Comparison of ENCODE assay signal across 18 mouse cellular contexts in the genomic region with DNA sequence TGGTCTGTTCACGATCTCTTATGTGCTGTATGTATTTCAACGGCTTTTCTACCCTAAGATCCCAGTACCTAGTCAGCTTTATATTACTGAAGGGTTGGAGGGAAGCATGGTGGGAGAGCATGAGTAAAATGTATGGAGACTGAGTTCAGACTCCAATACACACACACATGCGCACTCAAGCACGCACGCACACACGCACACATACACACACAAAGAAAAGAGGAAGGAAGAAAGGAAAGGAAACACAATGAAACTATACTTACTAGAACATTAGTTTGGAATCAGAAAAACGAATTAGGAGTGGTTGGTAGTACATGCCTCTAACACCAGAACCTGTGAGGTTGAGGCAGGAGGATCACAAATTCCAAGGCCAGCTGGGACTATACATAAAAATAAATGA. TPM values are rescaled to one million over a fixed set of nuclear protein-coding genes. Genes with fewer than 3 reads are reported as not detected.
A peak's percentile ranks its signal among the peaks of the same experiment; 100 is the strongest.
DNase-seq lines count a peak whose midpoint lies in the region; ATAC-seq and TF ChIP-seq lines count a peak whose summit lies in the region.
"Had no signal": no experiment of that assay in that cellular context is flagged by ENCODE, and none has a peak within 500 bp of the region (broad histone marks: within the 10 kb centered on the region; RNA-seq: fewer than 3 reads in every experiment).

No protein-coding gene starts in this region.

- H3K79me2 ChIP-seq in MEL (ENCODE audit: control insufficient read depth, insufficient read depth, low read length, poor library complexity), result peaks cover 42% of the 10 kb centered on the region

- no peak for TF ChIP-seq EP300 in MEL (IDR thresholded peaks at IDR 0.05; ENCODE audit: low read depth in 1 of 2, low read length in 2 of 2)
- no peak for TF ChIP-seq EP300 in liver, embryonic 14.5 days (IDR thresholded peaks at IDR 0.05; ENCODE audit: low read depth)

- H3K4me2 ChIP-seq in liver, embryonic 14.5 days (ENCODE audit: low read depth), result peak overlapping the region; percentile 9
- H3K4me2 ChIP-seq in hindbrain, embryonic 16.5 days (ENCODE audit: low read length), result no peak overlapping the region
- H3K4me2 ChIP-seq: forebrain, embryonic 13.5 days; hindbrain, embryonic 15.5 days; limb, embryonic 15.5 days; midbrain, embryonic 12.5 days; neural tube, embryonic 15.5 days; stomach, embryonic 15.5 days had no signal

- H3K27me3 ChIP-seq in MEL (ENCODE audit: control insufficient read depth in 1 of 2, insufficient read depth in 2 of 2, low read length in 2 of 2), result no peaks in the 10 kb centered on the region
- H3K27me3 ChIP-seq in liver, embryonic 14.5 days (ENCODE audit: control insufficient read depth, insufficient read depth, low read length), result no peaks in the 10 kb centered on the region
- no peaks in the 10 kb centered on the region for H3K27me3 ChIP-seq in hindbrain, embryonic 16.5 days (replicated peaks; ENCODE audit: control insufficient read depth, insufficient read depth, low read length)
- H3K27me3 ChIP-seq: forebrain, embryonic 13.5 days; hindbrain, embryonic 15.5 days; limb, embryonic 15.5 days; midbrain, embryonic 12.5 days; neural tube, embryonic 15.5 days; stomach, embryonic 15.5 days had no signal

- H3K4me3 ChIP-seq in MEL (ENCODE audit: control insufficient read depth in 1 of 2, insufficient read depth in 1 of 2, low read depth in 2 of 2, low read length in 2 of 2), result no peak overlapping the region
- no peak overlapping the region for H3K4me3 ChIP-seq in liver, embryonic 14.5 days (ENCODE audit: insufficient read depth in 1 of 2, low read depth in 2 of 2, low read length in 2 of 2)
- H3K4me3 ChIP-seq in hindbrain, embryonic 16.5 days (ENCODE audit: low read length), result no peak overlapping the region
- H3K4me3 ChIP-seq: forebrain, embryonic 13.5 days; hindbrain, embryonic 15.5 days; limb, embryonic 15.5 days; midbrain, embryonic 12.5 days; neural tube, embryonic 15.5 days; stomach, embryonic 15.5 days had no signal

- peak; percentile 41 to 44 for DNase-seq in B cell, adult 2 months
- DNase-seq in MEL (ENCODE audit: low read depth, low spot score), result peak; percentile 43
- no peak for DNase-seq in liver, embryonic 14.5 days (ENCODE audit: low read depth in 3 of 3, low spot score in 3 of 3)
- no peak for DNase-seq in right cerebral cortex, postnatal 14 days
- no peak for DNase-seq in adrenal gland, adult (ENCODE audit: inconsistent age in 2 of 2, low spot score in 1 of 2)
- DNase-seq: cerebellum, adult 18-20 months; cerebellum, postnatal 14 days; gastrocnemius, postnatal 14 days; left cerebral cortex, postnatal 4 days; thymus, postnatal 25 days had no signal

- no peak for TF ChIP-seq POLR2A in MEL (IDR thresholded peaks at IDR 0.05; ENCODE audit: control insufficient read depth in 1 of 2, insufficient read depth in 1 of 2, low read depth in 1 of 2, low read length in 2 of 2, poor library complexity in 1 of 2)

- H3K36me3 ChIP-seq in MEL (ENCODE audit: control insufficient read depth in 1 of 2, insufficient read depth in 2 of 2, low read length in 2 of 2), result peaks cover 2 to 55% of the 10 kb centered on the region in 2 experiments; a peak in 2 of 4 replicates
- no peaks in the 10 kb centered on the region; the same call in 1 of the 2 replicates for H3K36me3 ChIP-seq in liver, embryonic 14.5 days (replicated peaks; ENCODE audit: control insufficient read depth, insufficient read depth, low read depth)
- H3K36me3 ChIP-seq in hindbrain, embryonic 16.5 days (ENCODE audit: control insufficient read depth, insufficient read depth, low read length), result no peaks in the 10 kb centered on the region
- H3K36me3 ChIP-seq: hindbrain, embryonic 15.5 days; limb, embryonic 15.5 days; midbrain, embryonic 12.5 days; neural tube, embryonic 15.5 days; stomach, embryonic 15.5 days had no signal

- ATAC-seq in liver, embryonic 14.5 days (ENCODE audit: insufficient read depth), result no peak
- peak; percentile 44; the same call in 1 of the 2 replicates for ATAC-seq in neutrophil, adult 5-6 weeks (ENCODE audit: extremely low read depth, insufficient number of reproducible peaks, low FRiP score, poor library complexity, severe bottlenecking)
- ATAC-seq in hindbrain, embryonic 16.5 days, result no peak
- ATAC-seq: forebrain, embryonic 13.5 days had no signal

- TF ChIP-seq CTCF in MEL (IDR thresholded peaks at IDR 0.05 in 2 of 3, conservative IDR thresholded peaks at IDR 0.05 in 1 of 3; ENCODE audit: control insufficient read depth in 1 of 3, insufficient read depth in 1 of 3, low read depth in 2 of 3, low read length in 3 of 3, poor library complexity in 1 of 3, severe bottlenecking in 1 of 3), result no peak
- no peak for TF ChIP-seq CTCF in liver, embryonic 14.5 days (IDR thresholded peaks at IDR 0.05; ENCODE audit: low read depth)

- TF ChIP-seq RAD21 in MEL (IDR thresholded peaks at IDR 0.05; ENCODE audit: low read depth, low read length), result no peak

- H3K4me1 ChIP-seq in MEL (ENCODE audit: control insufficient read depth in 1 of 2, insufficient read depth in 2 of 2, low read length in 2 of 2), result peaks cover 24 to 36% of the 10 kb centered on the region in 2 experiments
- H3K4me1 ChIP-seq in liver, embryonic 14.5 days (replicated peaks; ENCODE audit: control insufficient read depth in 2 of 2, insufficient read depth in 2 of 2, low read length in 1 of 2), result peaks cover 58 to 60% of the 10 kb centered on the region in 2 experiments
- no peaks in the 10 kb centered on the region; the same call in 1 of the 2 replicates for H3K4me1 ChIP-seq in hindbrain, embryonic 16.5 days (ENCODE audit: control insufficient read depth, insufficient read depth, low read depth, low read length)

- no peak overlapping the region for H3K27ac ChIP-seq in MEL (ENCODE audit: control insufficient read depth, low read depth, low read length)
- H3K27ac ChIP-seq in liver, embryonic 14.5 days, result peak overlapping the region; percentile 36; the same call in 1 of the 2 replicates
- H3K27ac ChIP-seq in hindbrain, embryonic 16.5 days (ENCODE audit: low read depth, low read length), result no peak overlapping the region
- H3K27ac ChIP-seq: forebrain, embryonic 13.5 days; hindbrain, embryonic 15.5 days; limb, embryonic 15.5 days; midbrain, embryonic 12.5 days; neural tube, embryonic 15.5 days; stomach, embryonic 15.5 days had no signal

- WGBS in liver, embryonic 14.5 days (ENCODE audit: insufficient replicate concordance), result 54% methylated on average over 7 of the region's 7 CpGs
- 92% methylated on average over 7 of the region's 7 CpGs for WGBS in hindbrain, embryonic 16.5 days

- no peak overlapping the region for H3K9ac ChIP-seq in MEL (ENCODE audit: control insufficient read depth, low read depth, low read length, poor library complexity, severe bottlenecking)
- 0 out of 2 replicates have a peak overlapping the region, but pooled peaks have one; percentile 11 for H3K9ac ChIP-seq in liver, embryonic 14.5 days (replicated peaks)
- H3K9ac ChIP-seq in hindbrain, embryonic 16.5 days (ENCODE audit: low read depth, low read length), result no peak overlapping the region
- H3K9ac ChIP-seq: forebrain, embryonic 13.5 days; hindbrain, embryonic 15.5 days; limb, embryonic 15.5 days; midbrain, embryonic 12.5 days; neural tube, embryonic 15.5 days; stomach, embryonic 15.5 days had no signal

- no peaks in the 10 kb centered on the region for H3K9me3 ChIP-seq in MEL (replicated peaks; ENCODE audit: insufficient read depth, low read length)
- no peaks in the 10 kb centered on the region for H3K9me3 ChIP-seq in liver, embryonic 14.5 days (ENCODE audit: control insufficient read depth, low read length)
- H3K9me3 ChIP-seq in hindbrain, embryonic 16.5 days (ENCODE audit: control insufficient read depth, low read length), result no peaks in the 10 kb centered on the region
- H3K9me3 ChIP-seq: forebrain, embryonic 13.5 days; hindbrain, embryonic 15.5 days; limb, embryonic 15.5 days; midbrain, embryonic 12.5 days; neural tube, embryonic 15.5 days; stomach, embryonic 15.5 days had no signal

TF ChIP-seq in MEL, 35 proteins besides CTCF, POLR2A, EP300 and RAD21:
- TF ChIP-seq NELFE (IDR thresholded peaks at IDR 0.05; ENCODE audit: low read depth, low read length) (no peak), MYC (IDR thresholded peaks at IDR 0.05; ENCODE audit: low read depth, low read length) (no peak), CHD1 (IDR thresholded peaks at IDR 0.05; ENCODE audit: low read depth, low read length) (no peak), MAZ (IDR thresholded peaks at IDR 0.05; ENCODE audit: low read depth, low read length) (no peak), GATA1 (IDR thresholded peaks at IDR 0.05; ENCODE audit: low read depth, low read length) (no peak), UBTF (IDR thresholded peaks at IDR 0.05; ENCODE audit: borderline replicate concordance, insufficient read depth, low read depth, low read length) (no peak), ETS1 (IDR thresholded peaks at IDR 0.05; ENCODE audit: low read depth, low read length) (no peak), TAL1 (IDR thresholded peaks at IDR 0.05; ENCODE audit: low read length) (no peak), JUND (IDR thresholded peaks at IDR 0.05; ENCODE audit: low read depth, low read length) (no peak), NRF1 (IDR thresholded peaks at IDR 0.05; ENCODE audit: insufficient read depth, low read depth, low read length, poor library complexity, severe bottlenecking) (no peak), ZNF384 (IDR thresholded peaks at IDR 0.05; ENCODE audit: low read depth, low read length) (no peak), TCF12 (IDR thresholded peaks at IDR 0.05; ENCODE audit: low read depth, low read length) (no peak), ELF1 (IDR thresholded peaks at IDR 0.05; ENCODE audit: low read depth, low read length) (no peak), POLR2AphosphoS2 (IDR thresholded peaks at IDR 0.05; ENCODE audit: low read length) (no peak), MAFK (IDR thresholded peaks at IDR 0.05; ENCODE audit: borderline replicate concordance, low read depth, low read length) (no peak), USF2 (IDR thresholded peaks at IDR 0.05; ENCODE audit: borderline replicate concordance in 1 of 2, insufficient read depth in 1 of 2, low read depth in 1 of 2, low read length in 2 of 2) (no peak), ZKSCAN1 (IDR thresholded peaks at IDR 0.05; ENCODE audit: low read depth, low read length) (no peak)

RNA-seq across cellular contexts. Expression of a gene that starts 29.7 kb away (rescaled TPM):
- total RNA-seq in MEL (2012; rRNA removed), result 11.4 and 12.7 TPM in 2 replicates
- 100 to 1,000 TPM in 1 of 2 experiments, 10 to 100 TPM in 1; 48.8 to 196 TPM for polyA plus RNA-seq in MEL (2012; ENCODE audit: insufficient read depth in 1 of 2, insufficient read length in 2 of 2, low read depth in 1 of 2, low replicate concordance in 2 of 2, missing spikeins in 1 of 2)
- polyA plus RNA-seq in liver, embryonic 14.5 days (2012; rRNA removed), result 13.6 and 14.9 TPM in 2 replicates
- polyA plus RNA-seq in liver, embryonic 14.5 days (2014; fragmentation: Nextera tagmentation; extraction: Ambion mirVana), result 10.6 and 11.2 TPM in 2 replicates
- total RNA-seq in neutrophil, adult 5-6 weeks (2017), result 36.6 and 43.4 TPM in 2 replicates
- polyA plus RNA-seq in hindbrain, embryonic 16.5 days (2015; fragmentation: Nextera tagmentation; extraction: Ambion mirVana), result 10.0 and 12.9 TPM in 2 replicates

Comparison
In these comparisons a context has a peak if more than half of its experiments do, and no peak if none do; other contexts are left out.
1. DNase-seq: peak in B cell, adult 2 months (2 of 2) and MEL (single experiment); none in liver, embryonic 14.5 days (0 of 3), right cerebral cortex, postnatal 14 days (single experiment) and adrenal gland, adult (0 of 2).